Mouse (Mus musculus): ENCODE data around the gene Lpcat2b.
"Not testable (repeated sequence)": the region's sequence is repeated elsewhere in the genome, so short reads cannot be mapped to it uniquely, and the experiment has no call there.

Lpcat2b gene

DNA sequence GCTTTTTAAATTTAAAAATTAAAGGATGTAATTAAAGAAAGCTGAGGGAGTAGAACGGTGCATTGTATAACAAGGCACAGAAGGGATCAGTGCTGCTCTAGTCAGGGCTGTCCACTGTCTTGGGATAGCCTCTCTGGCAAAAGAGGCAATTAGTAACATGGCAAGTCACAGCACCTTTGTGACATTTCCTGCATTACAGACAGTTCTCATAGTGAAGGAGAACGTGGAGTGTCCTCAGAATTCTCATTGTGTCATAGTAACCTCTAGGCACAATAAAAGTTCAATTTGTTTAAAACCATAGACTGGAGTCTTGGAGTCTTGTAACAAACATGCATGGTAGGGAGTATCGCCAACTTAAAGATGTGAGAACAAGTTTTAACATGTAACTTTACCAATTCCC is at the start of gene Lpcat2b:
Lpcat2b (plus strand) TSS at position 301 of the 400 bp plus-strand sequence.
- DNase-seq, result no peak

DNA sequence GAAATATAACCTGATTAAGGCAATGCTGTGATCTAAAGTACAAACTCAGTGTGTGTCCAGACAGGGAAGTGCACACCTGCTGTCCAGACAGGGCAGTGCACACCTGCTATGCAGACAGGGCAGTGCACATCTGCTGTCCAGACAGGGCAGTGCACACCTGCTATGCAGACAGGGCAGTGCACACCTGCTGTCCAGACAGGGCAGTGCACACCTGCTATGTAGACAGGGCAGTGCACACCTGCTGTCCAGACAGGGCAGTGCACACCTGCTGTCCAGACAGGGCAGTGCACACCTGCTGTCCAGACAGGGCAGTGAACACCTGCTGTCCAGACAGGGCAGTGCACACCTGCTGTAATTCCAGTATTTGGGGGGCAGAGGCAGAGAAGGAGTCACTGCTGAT is 44.9 kb upstream of the Lpcat2b start:
- DNase-seq, result not testable (repeated sequence)

DNA sequence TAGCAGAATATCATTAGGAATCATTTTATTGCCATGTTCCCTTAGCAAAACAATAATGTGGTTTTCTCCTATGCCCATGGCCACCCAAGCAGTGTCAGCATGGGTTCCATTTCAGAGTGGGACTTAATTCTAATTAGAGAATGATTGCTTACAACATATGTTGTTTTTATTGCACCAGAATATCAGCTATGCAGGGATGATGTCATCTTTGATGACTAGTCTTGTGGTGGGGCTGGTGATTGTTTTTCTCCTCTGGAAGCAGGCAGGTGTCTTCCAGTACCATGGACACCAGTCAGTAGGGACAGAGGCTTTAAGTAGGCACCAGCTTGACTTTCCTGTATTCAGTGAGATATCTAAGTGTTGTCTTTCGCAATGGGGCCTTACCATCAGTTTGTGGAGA is 43.6 kb upstream of the Lpcat2b start:
- DNase-seq, result no peak

DNA sequence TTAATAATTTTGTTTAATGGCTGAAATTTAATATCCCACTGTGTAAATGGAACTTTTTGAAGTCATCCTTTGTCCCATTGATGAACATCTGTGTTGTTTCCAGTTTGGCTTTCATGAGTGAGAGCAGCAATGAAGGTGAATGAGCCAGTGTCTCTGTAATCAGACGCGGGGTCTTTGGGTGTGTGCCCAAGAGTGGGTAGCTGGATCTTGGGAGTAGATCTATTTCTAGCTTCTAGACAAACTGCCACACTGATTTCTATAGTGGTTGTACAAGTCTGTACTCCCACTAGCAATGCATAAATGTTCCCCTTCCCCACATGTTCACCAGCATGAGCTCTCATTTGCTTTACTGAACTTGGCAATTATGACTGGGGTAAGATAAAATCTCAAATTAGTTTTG is 42.0 kb upstream of the Lpcat2b start:
- no peak for DNase-seq

DNA sequence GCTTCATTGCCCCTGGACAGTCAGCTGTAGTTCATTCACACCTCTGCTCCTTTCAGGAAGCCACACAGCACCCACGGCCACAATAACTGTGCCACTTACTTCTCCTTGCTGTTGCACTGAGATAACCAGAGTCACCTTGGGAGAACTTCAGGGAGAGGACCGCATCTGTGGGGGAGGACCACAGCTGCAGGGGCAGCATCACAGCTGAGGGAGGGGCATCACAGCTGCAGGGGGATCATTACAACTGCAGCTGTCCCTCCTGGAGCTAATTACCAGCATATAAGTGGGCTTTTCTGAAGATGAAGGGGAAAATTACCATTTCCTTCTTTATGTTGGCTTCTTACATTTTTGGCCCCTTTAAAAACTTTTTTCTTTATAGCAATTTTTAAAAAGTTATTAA is 36.9 kb upstream of the Lpcat2b start:
- DNase-seq, result no peak

DNA sequence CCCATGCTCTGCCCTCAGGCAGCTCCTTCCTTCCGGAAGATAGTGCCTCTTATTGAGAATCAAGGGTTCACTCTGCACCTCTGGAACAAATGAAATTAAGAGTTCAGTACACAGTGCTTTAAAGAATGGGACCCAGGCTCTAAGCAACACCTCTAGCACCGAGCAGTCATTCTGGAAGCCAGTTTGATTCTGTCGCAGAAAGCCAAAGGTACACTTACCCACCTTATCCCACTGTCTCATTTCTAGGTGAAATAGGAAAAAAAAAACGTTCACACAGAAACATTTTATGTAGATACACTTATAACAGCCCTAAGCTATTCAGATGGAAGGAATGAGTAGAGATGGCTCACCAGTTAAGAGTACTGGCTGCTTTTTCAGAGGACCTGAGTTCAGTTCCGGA is 28.9 kb upstream of the Lpcat2b start, which contains the start of gene Ephx4:
Ephx4 (plus strand) TSS at position 301 of the 400 bp plus-strand sequence.
- DNase-seq, result no peak

DNA sequence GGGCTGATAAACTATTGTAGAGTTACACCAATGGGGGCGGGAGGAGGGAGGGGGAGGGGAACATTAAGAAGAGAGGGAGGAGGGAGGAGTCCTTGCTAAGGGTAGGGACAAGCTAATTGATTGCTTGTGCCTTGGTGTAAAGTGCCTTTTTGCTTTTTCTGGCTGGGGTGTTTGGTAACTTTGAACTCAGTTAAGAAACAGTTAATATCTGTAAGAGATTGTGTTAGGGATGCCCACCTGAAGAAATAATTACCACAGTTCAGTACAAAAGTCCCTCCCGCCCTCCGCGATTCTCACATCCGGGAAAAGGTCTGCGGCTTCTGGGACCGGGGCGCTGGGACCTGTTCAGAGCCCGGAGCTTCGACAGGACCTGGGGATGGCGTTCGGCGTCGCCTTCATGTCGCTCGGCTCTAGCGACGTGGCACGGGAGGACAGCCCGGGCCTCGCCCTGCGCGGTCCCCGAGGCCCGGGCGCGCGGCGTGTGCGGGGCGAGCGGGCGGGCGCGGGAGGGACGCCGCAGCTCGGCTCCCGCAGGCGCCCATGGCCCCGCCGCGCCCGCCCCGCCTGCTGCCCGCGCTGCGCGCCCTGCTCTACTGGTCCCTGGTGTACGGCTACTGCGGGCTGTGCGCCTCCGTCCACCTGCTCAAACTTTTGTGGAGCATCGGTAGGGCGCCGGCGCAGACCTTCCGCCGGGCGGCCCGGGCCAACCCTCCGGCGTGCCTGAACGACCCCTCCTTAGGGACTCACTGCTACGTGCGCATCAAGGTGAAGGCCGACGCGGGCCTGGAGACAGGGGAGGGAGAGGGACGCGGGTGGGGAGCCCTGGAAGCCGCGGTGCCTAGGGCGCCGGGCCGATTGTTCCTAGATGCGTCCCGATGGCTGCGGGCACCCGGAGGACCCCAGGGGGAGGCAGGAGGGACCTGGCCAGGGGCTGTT is 28.1 kb upstream of the Lpcat2b start:
- DNase-seq, result no peak

DNA sequence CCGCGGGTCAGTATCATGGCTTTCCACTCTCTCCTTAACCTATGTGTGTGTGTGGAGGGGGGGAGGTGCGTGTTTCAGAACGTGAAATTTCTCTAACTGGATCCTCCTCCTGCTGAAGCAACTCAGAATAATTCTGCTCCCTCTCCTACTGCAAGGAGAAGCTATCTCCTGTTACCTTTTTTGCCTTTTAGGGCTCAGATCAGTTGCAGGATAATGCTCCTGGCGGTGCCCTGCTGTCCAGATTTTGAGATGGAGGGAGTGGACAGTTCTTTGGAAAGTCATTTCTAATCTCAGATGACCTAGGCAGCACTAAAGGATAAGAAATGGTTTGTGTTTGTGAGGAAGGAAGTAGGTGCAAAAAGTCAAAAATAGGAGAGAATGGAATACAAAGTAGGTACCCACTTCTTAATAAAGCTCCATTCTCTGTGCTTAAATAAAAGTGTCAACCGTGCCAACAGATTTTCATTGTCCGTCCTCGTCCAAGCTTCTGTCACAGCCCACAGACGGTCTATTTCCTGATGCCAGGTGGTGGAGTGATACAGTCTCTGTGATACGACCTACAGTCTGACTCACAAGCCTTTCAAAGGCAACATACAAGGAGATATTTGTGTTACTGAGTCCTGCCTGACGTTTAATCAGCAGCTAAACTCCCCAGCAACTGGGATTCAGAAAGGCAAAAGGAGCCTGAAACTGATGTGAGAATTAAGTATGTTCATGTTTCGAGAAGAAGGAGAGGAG is 27.2 kb upstream of the Lpcat2b start:
- no peak for DNase-seq

DNA sequence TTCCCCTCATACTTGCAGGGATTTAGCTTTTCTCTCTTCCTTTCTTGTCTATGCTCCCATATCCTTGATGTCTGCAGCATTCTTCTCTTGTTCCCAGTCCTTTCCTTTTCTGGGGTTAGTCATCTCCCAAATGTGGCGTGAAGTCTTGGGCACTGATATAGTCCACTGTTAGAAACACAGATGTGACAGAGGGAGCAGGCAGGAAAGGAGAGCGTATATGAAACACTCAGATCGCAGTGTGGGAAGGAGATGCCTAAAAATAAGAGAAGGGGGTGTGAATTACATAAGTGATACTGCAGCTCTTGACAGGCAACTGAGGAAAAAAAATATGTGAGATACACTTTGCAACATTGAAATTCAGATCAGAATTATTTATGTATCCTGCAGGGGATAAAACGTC is 26.0 kb upstream of the Lpcat2b start:
- no peak for DNase-seq

DNA sequence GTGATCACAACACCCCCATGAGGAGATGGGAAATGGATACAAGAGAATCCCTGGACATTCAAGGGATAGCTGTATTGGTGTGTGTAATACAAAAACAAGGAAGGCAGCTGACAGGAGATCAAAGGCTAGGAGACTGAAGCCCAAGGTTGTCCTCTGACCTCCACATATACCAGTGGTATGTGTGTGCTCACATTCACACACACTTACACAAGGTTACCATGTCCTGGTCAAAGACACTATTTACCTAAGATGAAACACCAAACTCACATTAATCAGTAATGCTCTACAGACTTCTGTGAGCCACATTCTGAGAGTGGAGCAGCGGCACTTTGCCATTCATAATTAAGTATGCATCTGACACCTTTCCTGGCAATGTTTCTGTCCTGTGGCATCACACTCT is 21.0 kb upstream of the Lpcat2b start:
- no peak for DNase-seq

DNA sequence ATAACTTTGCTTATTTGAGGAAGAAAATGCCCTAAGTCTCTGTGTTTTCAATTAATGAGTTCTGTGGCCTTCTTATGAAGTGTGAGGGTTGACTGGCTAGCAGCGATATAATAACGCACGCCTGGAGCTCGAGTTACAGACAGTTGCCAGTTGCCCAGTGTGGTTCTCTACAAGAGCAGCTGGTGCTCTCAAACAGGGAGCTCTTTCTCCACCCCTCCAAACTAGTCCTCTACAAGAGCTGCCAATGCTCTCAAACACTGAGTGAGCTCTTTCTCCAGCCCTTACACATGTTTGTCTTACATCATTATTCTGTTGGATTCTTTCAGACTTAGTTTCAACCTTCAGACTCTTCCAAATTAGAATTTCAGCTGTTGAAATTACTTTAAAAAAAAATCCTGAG is 20.0 kb upstream of the Lpcat2b start:
- no peak for DNase-seq

DNA sequence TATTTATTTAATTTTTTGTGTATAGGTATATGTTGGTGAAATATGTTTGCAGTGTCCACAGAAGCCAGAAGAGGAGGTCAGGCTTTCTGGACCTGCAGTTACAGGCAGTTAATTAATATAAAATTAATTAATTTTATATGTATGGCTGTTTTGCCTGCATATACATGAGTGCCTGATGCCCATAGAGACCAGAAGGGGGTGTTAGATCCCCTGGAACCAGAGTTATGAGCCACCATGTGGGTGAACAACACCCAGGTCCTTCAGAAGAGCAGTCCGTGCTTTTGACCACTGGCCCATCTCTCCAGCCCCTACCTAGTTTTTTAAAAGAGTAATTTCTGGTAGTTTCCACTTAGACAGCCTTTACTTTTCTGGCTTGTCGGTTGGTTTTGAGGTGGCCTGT is 19.1 kb upstream of the Lpcat2b start:
- DNase-seq, result no peak

DNA sequence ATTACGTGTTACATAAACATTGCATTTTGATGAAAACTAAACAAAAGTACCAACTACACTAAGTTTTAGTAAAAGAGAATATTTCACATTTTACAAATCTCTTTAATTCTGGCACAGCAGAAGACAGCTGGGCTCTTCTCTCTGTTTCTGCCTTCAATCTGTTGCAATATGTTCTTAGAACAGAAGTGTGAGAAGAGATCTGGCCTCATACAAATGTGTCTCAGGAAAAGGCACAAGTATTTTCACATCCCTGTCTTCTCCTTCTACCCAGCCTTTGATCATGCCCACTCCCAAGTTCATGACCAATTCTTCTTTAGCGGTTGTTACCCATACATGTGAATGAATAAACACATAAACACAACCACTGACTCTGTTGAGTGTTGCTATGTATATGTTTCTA is 16.3 kb upstream of the Lpcat2b start:
- DNase-seq, result no peak

DNA sequence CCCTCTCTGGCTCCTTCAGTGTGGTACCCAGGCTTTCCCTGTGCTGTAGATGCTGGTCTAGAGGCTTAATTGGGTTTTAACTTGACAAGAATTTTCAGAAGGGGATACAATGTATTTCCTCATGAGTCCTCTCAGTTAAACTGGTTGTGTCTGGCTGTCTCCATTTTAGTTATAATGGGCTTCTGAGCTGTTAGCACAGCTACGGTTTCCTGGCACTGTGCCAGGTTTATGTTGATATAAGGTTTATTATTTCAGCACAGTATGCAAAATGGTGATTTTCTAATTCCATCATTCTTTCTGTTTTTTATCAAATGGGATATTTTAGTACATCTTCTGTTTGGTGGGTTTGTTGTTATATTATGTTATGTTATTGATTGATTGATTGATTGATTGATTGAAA is 9.7 kb upstream of the Lpcat2b start:
- no peak for DNase-seq

DNA sequence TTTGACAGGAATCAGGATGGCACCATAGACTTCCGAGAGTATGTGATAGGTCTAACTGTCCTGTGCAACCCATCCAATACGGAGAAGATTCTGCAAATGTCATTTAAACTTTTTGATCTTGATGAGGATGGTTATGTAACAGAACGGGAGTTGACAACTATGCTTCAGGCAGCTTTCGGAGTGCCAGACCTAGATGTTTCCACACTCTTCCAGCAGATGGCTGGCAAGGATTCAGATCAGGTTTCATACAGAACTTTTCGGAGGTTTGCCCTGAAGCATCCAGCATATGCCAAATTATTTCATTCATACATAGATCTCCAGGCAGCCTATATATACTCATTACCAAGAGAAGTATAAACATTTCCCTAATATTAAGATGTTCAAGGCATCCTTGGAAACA is 2.7 kb downstream of the Lpcat2b start:
- DNase-seq, result no peak

DNA sequence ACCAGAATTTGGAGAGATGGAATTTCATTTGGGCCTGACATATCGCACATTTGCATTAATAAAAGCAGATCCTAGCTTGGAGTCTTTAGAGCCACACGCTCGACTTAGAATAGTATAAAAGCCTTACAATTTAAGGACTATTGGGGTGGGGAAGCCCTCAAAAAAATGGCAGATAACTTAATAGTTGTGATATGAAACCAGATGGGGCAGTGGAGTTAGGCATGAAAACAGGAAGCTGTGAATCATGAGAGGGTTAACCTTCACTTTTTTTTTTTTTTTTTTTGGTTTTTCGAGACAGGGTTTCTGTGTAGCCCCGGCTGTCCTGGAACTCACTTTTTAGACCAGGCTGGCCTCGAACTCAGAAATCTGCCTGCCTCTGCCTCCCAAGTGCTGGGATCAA is 4.8 kb downstream of the Lpcat2b start:
- DNase-seq, result no peak

DNA sequence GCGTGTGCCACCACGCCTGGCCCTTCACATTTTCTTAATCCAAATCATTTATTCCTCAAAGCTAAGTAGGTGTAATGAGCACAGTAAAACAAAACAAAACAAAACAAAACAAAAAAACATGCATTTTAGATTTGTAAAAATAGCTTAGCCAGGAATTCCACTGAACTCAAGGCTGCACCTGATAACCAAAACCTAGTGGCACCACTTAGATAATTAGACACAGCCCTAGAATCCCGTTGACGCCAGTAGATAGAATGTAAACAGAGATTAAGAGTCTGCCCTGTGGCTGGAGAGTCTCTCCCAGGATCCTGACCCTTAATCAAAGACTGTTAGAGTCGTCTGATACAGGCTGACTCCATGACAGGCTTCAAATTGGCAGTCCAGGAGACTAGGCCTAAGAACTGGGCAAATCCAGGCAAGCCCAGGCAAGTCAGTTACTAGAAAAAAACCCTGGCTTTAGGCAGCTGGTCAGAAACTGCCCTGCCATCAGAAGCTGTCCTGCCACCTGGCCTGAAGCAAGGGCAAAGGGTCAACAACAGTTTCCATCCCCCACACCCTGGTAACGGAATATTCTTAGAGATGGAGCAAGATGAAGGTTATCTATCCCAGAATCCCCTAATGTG is 5.3 kb downstream of the Lpcat2b start:
- no peak for DNase-seq

DNA sequence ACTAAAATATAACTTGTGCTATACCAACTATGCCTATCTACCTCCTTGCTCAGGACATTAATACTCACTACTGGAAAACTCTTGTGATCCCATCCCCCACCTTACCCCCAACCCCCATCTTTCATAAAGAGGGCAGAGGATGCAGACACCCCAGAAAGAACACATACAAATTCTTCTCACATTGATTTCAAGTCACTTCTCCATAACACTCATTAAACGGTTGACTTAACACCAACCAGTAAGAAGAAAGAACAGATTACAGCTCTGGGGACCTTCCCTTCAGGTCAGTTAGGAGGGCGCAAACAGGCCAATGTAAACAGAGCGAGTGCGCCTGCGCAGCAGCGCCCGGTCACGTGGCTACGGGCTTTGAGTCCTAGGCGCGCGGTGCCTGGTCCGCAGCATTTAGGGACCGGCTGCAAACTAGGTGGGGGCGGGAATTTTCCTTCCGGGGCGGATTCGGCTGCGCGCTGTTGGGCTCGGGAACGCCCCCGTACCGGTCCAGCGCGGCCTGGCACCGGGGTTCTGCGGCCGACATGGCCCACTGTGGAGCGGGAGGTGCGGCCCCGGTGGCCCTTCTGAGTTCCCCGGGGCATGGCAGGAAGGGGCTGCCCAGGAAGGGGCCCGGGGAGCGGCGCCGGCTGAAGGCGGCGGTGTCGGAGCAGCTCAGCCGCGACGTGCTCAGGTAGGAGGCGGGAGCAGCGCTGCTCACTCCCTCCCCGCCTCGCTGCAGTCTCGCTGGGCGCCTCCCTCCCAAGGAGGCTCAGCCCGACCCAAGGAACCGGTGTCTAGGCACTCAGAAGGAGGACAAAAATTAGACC is 6.3 kb downstream of the Lpcat2b start, which contains the start of gene Btbd8:
Btbd8 (plus strand) TSS at position 534 of the 818 bp plus-strand sequence.
- peak; percentile 88 to 93 for DNase-seq

DNA sequence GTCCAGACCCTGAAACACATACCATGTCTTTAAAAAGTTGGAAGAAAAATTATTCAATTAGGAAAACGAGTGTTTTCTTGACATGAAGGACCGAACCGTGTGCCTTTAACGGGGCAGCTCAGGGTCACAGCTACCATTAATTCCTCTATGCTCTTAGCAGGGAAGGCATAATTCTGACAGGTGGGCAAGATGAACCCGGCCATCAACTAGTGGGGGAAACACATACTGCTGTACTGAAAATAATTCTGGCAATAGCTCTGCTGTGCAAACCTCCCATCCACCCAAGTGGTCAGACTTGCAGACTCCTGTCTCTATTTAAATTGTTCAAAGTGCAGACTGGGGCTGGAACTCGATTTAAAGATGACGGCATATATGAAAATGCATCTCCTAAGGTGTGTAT is 7.0 kb downstream of the Lpcat2b start:
- no peak for DNase-seq

DNA sequence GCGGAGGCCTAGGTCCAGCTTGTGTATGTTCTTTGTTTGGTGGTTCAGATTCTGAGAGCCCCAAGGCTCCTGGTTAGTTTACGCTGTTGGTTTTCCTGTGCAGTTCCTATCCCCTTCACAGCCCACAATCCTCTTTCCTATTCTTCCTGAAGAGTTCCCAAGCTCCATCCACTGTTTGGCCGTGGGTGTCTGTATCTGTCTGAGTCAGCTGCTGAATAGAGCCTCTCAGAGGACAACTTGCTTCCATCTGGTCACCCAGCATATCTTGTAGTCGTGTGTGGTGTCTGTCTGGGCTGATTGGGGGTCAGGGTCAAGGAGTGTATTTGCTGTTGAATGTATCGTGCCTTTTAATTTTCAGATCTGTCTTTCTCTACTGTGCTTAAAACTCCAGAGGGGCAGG is 10.5 kb downstream of the Lpcat2b start:
- no peak for DNase-seq

DNA sequence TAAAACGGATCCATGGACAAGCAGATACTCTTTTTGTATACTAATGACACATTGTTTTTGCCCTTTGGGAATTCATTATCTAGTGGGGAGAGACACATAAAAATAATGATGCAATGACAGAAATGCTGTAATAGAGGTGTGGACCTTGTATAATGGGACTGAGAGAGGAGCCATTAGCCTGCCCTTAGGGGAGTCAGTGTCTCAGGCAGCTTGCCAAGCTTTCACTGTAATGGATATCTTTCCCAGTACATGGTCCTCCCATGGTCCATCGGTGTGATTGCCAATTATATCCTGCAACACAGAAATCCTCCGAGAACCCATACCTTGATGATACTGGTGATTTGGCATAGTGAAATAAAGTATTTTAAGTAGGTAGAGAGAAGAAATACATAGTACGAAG is 12.9 kb downstream of the Lpcat2b start:
- DNase-seq, result no peak

DNA sequence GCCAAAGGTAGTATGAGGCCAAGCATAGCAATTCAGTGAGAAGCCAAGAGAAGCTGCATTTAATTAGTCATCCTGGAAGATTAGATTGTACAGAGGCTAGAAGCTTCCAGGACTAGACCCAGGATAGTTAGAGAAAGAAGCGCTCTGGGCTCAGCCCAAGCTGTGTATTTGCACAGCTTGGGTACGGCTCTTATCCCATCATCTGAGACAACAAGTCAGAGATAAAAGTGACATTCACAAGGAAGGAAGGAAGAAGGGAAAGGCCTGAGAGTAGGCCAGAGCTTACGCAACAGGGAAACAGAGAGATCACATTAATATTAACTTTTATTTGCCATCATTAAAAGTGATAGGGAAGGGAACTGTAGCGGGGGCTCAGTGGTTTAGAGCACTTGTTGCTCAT is 16.6 kb downstream of the Lpcat2b start:
- no peak for DNase-seq

DNA sequence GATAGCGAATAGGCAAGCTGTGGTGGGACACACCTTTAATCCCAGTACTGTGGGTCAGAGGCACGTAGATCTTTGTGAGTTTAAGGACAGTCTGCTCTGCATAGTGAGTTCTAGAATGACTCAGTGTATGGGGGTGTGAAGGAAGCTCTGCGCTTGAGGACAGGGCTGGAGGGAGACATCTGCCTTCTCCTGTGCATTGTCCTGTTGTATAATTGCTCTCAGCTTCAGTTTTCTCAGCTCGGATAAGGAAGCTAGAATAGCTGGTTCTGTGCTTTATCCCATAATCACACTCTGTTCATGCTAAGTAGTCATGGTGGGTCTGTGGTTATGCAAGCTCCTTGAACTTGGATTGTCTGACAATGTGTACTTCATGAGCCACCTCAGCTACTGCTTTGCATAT is 17.4 kb downstream of the Lpcat2b start:
- no peak for DNase-seq
